Comparison of ENCODE assay signal across 17 mouse cellular contexts in genomic region chr3:84985121-84985625, GRCm38 (mm10).
DNase-seq lines count a peak whose midpoint lies in the region; ATAC-seq lines count a peak whose summit lies in the region.
"Had no signal": no experiment of that assay in that cellular context is flagged by ENCODE, and none has a peak within 500 bp of the region (broad histone marks: within the 10 kb centered on the region; RNA-seq: fewer than 3 reads in every experiment).

No protein-coding gene starts in this region.

- peak; percentile 68 for ATAC-seq in frontal cortex, adult (ENCODE audit: low TSS enrichment)
- ATAC-seq: forebrain, embryonic 15.5 days; hindbrain, embryonic 16.5 days; midbrain, embryonic 13.5 days had no signal

- intact Hi-C loops in left cerebral cortex, postnatal 10 days (cut with DNase I): loop anchor here (5.0 kb wide), 1 partner anchor 37 kb away; no protein-coding TSS in a partner anchor

- no peak for DNase-seq in frontal cortex, postnatal 10 days (ENCODE audit: low spot score in 2 of 2)
- DNase-seq in left cerebral cortex, adult 18-20 months (ENCODE audit: low spot score in 2 of 2): peak; percentile 67 to 75
- no peak for DNase-seq in left cerebral cortex, postnatal 10 days (ENCODE audit: extremely low spot score in 1 of 2, low spot score in 2 of 2)
- DNase-seq in layer of hippocampus, adult 9-11 months: peak; percentile 80
- DNase-seq in right cerebral cortex, postnatal 25 days: peak; percentile 70
- no peak for DNase-seq in thymus, postnatal 14 days
- no peak for DNase-seq in ovary, postnatal 36 days (ENCODE audit: low spot score)
- DNase-seq: gastrocnemius, postnatal 14 days; heart, postnatal 4 days; kidney, adult 11 months; kidney, postnatal 10 days; lung, adult 2 months; thymus, postnatal 36 days had no signal

Comparison
In these comparisons a context has a peak if more than half of its experiments do, and no peak if none do; other contexts are left out.
1. DNase-seq: peak in left cerebral cortex, adult 18-20 months (2 of 2), layer of hippocampus, adult 9-11 months (single experiment) and right cerebral cortex, postnatal 25 days (single experiment); none in frontal cortex, postnatal 10 days (0 of 2), left cerebral cortex, postnatal 10 days (0 of 2), thymus, postnatal 14 days (single experiment) and ovary, postnatal 36 days (single experiment).